Comparison of ENCODE assay signal across 17 mouse cellular contexts in the genomic region with DNA sequence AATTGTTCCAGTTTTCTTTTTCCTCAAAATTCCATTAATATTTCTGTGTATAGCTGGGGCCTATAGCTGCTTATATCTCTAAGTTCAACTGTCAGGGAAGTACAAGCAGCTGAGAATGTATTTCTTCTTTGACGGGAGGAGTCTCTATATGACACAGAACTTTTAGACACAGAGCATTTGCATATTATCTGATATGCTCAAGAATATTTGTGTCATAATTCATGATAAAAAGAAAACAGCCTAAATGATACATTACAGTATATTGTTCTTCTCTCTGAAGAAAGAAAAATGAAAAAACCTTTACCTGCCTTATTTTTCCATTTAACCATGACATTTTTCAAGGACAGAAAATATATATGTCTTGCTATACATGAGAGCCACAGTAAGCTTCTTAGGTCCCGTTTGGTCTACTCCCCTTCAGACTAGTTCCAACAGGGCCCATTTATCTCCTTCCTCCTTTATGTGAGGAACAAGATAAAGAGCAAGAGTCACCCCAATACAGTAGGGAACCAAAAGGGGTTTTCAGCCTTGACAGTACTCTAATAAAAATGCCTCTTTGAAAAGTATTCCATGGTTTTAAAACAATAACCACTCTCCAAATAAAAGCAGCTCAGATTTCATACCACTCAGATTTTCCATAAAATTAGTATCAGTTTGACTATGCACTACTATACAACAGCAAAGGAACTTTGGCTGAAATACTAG.
"Had no signal": no experiment of that assay in that cellular context is flagged by ENCODE, and none has a peak within 500 bp of the region (broad histone marks: within the 10 kb centered on the region; RNA-seq: fewer than 3 reads in every experiment).

No protein-coding gene starts in this region.

- H3K27me3 ChIP-seq: neural tube, embryonic 13.5 days; neural tube, embryonic 15.5 days; stomach, embryonic 15.5 days had no signal

- H3K9me3 ChIP-seq: midbrain, embryonic 10.5 days; midbrain, embryonic 12.5 days; neural tube, embryonic 13.5 days; neural tube, embryonic 15.5 days; stomach, embryonic 15.5 days had no signal

- H3K9ac ChIP-seq: lung, embryonic 14.5 days; midbrain, embryonic 12.5 days; neural tube, embryonic 13.5 days; neural tube, embryonic 15.5 days; stomach, embryonic 15.5 days had no signal

- DNase-seq: lung, adult 18-20 months; lung, embryonic 14.5 days; lung, postnatal 10 days; lung, postnatal 4 days; midbrain, embryonic 14.5 days; right cerebral cortex, postnatal 14 days; thymus, adult 2 months; thymus, postnatal 25 days; thymus, postnatal 4 days had no signal

- H3K27ac ChIP-seq: midbrain, embryonic 10.5 days; midbrain, embryonic 12.5 days; neural tube, embryonic 13.5 days; neural tube, embryonic 15.5 days; stomach, embryonic 15.5 days; stomach, postnatal 0 days had no signal

- H3K4me2 ChIP-seq: lung, embryonic 14.5 days; midbrain, embryonic 12.5 days; neural tube, embryonic 13.5 days; neural tube, embryonic 15.5 days; stomach, embryonic 15.5 days had no signal

- H3K36me3 ChIP-seq: neural tube, embryonic 15.5 days; stomach, embryonic 15.5 days had no signal

- ATAC-seq: midbrain, embryonic 16.5 days had no signal

- H3K4me1 ChIP-seq: stomach, embryonic 15.5 days had no signal

- H3K4me3 ChIP-seq: midbrain, embryonic 10.5 days; midbrain, embryonic 12.5 days; myocyte; neural tube, embryonic 13.5 days; neural tube, embryonic 15.5 days; stomach, embryonic 15.5 days had no signal
